Mouse (Mus musculus) B cell, adult 62 days (primary cell): ENCODE data around the gene Olfr1152. TPM values are rescaled to one million over a fixed set of nuclear protein-coding genes. Genes with fewer than 3 reads are reported as not detected.

Experiments used
- total RNA-seq: library from RNA; stranded (reverse); gene quantifications from 4 replicates; pipeline ENCODE4 v1.2.4, GENCODE M21; 2023

The Olfr1152 gene
- total RNA-seq, result not detected in 4 replicates

GRCm38 (mm10) chr2:87866192-87866591 lies at the start of gene Olfr1152:
Gene Olfr1152, plus strand, starts transcription at chr2:87866492.

GRCm38 (mm10) chr2:87830233-87830632 lies 36.1 kb upstream of the Olfr1152 start, which contains the start of gene Olfr1148:
Gene Olfr1148, plus strand, starts transcription at chr2:87830533.

GRCm38 (mm10) chr2:87843693-87844092 lies 22.6 kb upstream of the Olfr1152 start, which contains the start of gene Olfr1150-ps1:
Gene Olfr1150-ps1, plus strand, starts transcription at chr2:87843993.

GRCm38 (mm10) chr2:87855562-87855961 lies 10.7 kb upstream of the Olfr1152 start, which contains the start of gene Olfr1151:
Gene Olfr1151, plus strand, starts transcription at chr2:87855862.

GRCm38 (mm10) chr2:87894662-87895061 lies 28.4 kb downstream of the Olfr1152 start, which contains the start of gene Olfr1153:
Gene Olfr1153, plus strand, starts transcription at chr2:87894962.

GRCm38 (mm10) chr2:87905066-87905465 lies 38.8 kb downstream of the Olfr1152 start, which contains the start of gene Olfr1154:
Gene Olfr1154, minus strand, starts transcription at chr2:87905166.

Other genes starting within 250 kb of the Olfr1152 start
- gene Olfr1131, start 239.4 kb upstream of the Olfr1152 start, total RNA-seq, result not detected in 4 replicates
- gene Olfr1132, start 229.0 kb upstream of the Olfr1152 start, total RNA-seq, result not detected in 4 replicates
- not detected in 4 replicates for gene Olfr1133, start 219.1 kb upstream of the Olfr1152 start, total RNA-seq
- not detected in 4 replicates for gene Olfr1134, start 208.0 kb upstream of the Olfr1152 start, total RNA-seq
- not detected in 4 replicates for gene Olfr1135, start 192.8 kb upstream of the Olfr1152 start, total RNA-seq
- not detected in 4 replicates for gene Olfr1136, start 172.5 kb upstream of the Olfr1152 start, total RNA-seq
- gene Olfr1137, start 153.3 kb upstream of the Olfr1152 start, total RNA-seq, result not detected in 4 replicates
- gene Olfr1138, start 126.5 kb upstream of the Olfr1152 start, total RNA-seq, result not detected in 4 replicates
- gene Olfr1140, start 122.7 kb upstream of the Olfr1152 start, total RNA-seq, result not detected in 4 replicates
- not detected in 4 replicates for gene Olfr1141, start 112.5 kb upstream of the Olfr1152 start, total RNA-seq
- gene Olfr152, start 87.0 kb upstream of the Olfr1152 start, total RNA-seq, result not detected in 4 replicates
- gene Olfr1143, start 65.9 kb upstream of the Olfr1152 start, total RNA-seq, result not detected in 4 replicates
- not detected in 4 replicates for gene Olfr1145, start 56.7 kb upstream of the Olfr1152 start, total RNA-seq
- not detected in 4 replicates for gene Olfr1148, start 36.0 kb upstream of the Olfr1152 start, total RNA-seq
- not detected in 4 replicates for gene Olfr1150-ps1, start 22.5 kb upstream of the Olfr1152 start, total RNA-seq
- gene Olfr1151, start 10.6 kb upstream of the Olfr1152 start, total RNA-seq, result not detected in 4 replicates
- not detected in 4 replicates for gene Olfr1153, start 28.5 kb downstream of the Olfr1152 start, total RNA-seq
- gene Olfr1154, start 38.7 kb downstream of the Olfr1152 start, total RNA-seq, result not detected in 4 replicates
- gene Olfr1155, start 78.6 kb downstream of the Olfr1152 start, total RNA-seq, result not detected in 4 replicates
- not detected in 4 replicates for gene Olfr1156, start 86.6 kb downstream of the Olfr1152 start, total RNA-seq
- gene Olfr1157, start 101.8 kb downstream of the Olfr1152 start, total RNA-seq, result not detected in 4 replicates
- not detected in 4 replicates for gene Olfr74, start 108.2 kb downstream of the Olfr1152 start, total RNA-seq
- not detected in 4 replicates for gene Olfr1158, start 123.6 kb downstream of the Olfr1152 start, total RNA-seq
- gene Olfr1160, start 141.8 kb downstream of the Olfr1152 start, total RNA-seq, result not detected in 4 replicates
- not detected in 4 replicates for gene Olfr1161, start 156.3 kb downstream of the Olfr1152 start, total RNA-seq
- gene Olfr73, start 171.2 kb downstream of the Olfr1152 start, total RNA-seq, result not detected in 4 replicates
- gene Olfr1162, start 184.6 kb downstream of the Olfr1152 start, total RNA-seq, result not detected in 4 replicates
- gene Olfr1163, start 205.3 kb downstream of the Olfr1152 start, total RNA-seq, result not detected in 4 replicates
- gene Olfr1164, start 227.5 kb downstream of the Olfr1152 start, total RNA-seq, result not detected in 4 replicates